Mouse (Mus musculus): ENCODE results near the gene Crygb. TPM values are rescaled to one million over a fixed set of nuclear protein-coding genes. Genes with fewer than 3 reads are reported as not detected.

Gene Crygb
- polyA plus RNA-seq, 1 experiment from 2014 or later = not detected

- WGBS = 65% methylated on average over 6 of the region's 6 CpGs
- no peak overlapping the region for H3K4me2 ChIP-seq (ENCODE audit: low read length)
- no peaks in the 10 kb centered on the region for H3K36me3 ChIP-seq (ENCODE audit: insufficient read depth, low read length)
- no peaks in the 10 kb centered on the region for H3K4me1 ChIP-seq (replicated peaks; ENCODE audit: insufficient read depth, low read length)
- no peak; the same call in 1 of the 2 replicates for TF ChIP-seq CTCF (IDR thresholded peaks at IDR 0.05; ENCODE audit: low read depth)
- H3K27ac ChIP-seq = no peak overlapping the region
- no peaks in the 10 kb centered on the region for H3K27me3 ChIP-seq (ENCODE audit: insufficient read depth, low read length)
- DNase-seq (ENCODE audit: low spot score) (no peak), ATAC-seq (replicated peaks; ENCODE audit: low FRiP score, low read depth) (no peak)
- H3K9ac ChIP-seq (ENCODE audit: low read depth, low read length) = no peak overlapping the region
- H3K4me3 ChIP-seq (replicated peaks; ENCODE audit: low read depth, low read length) = no peak overlapping the region
- H3K9me3 ChIP-seq (replicated peaks; ENCODE audit: low read length) = no peaks in the 10 kb centered on the region
These were observed 6.7 kb upstream of the Crygb start for GRCm38 (mm10) chr1:65088567-65089356.

DNA sequence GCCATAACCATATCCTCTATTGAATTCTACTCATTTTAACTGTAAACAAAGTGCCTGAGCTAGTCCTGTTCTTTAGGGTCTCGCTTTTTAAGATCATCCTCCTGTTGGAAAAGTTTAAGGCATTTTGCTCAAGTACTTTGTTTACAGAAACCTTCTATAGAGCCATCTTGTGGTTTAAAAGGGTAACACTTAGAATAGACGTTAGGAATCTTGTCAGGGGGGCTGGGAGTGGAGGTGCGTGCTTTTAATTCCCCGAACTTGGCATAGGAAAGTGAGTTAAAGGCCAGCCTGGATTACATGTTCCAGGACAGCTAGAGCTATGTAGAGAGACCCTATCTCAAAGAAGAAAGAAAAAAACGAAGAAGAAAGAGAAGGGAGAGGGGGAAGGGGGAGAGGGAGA lies 6.5 kb downstream of the Crygb start:
- Histone ChIP-seq H3K27me3 (ENCODE audit: insufficient read depth, low read length) (no peaks in the 10 kb centered on the region), H3K9me3 (replicated peaks; ENCODE audit: low read length) (no peaks in the 10 kb centered on the region), H3K27ac (no peak overlapping the region), H3K9ac (ENCODE audit: low read depth, low read length) (no peak overlapping the region), H3K4me2 (ENCODE audit: low read length) (no peak overlapping the region), H3K4me1 (replicated peaks; ENCODE audit: insufficient read depth, low read length) (no peaks in the 10 kb centered on the region), H3K36me3 (ENCODE audit: insufficient read depth, low read length) (no peaks in the 10 kb centered on the region), H3K4me3 (replicated peaks; ENCODE audit: low read depth, low read length) (no peak overlapping the region)
- WGBS = 15% methylated on average over 5 of the region's 5 CpGs
- TF ChIP-seq CTCF (IDR thresholded peaks at IDR 0.05; ENCODE audit: low read depth) = peak; percentile 64
- ATAC-seq (replicated peaks; ENCODE audit: low FRiP score, low read depth) = no peak
- peak; percentile 73 for DNase-seq (ENCODE audit: low spot score)

DNA sequence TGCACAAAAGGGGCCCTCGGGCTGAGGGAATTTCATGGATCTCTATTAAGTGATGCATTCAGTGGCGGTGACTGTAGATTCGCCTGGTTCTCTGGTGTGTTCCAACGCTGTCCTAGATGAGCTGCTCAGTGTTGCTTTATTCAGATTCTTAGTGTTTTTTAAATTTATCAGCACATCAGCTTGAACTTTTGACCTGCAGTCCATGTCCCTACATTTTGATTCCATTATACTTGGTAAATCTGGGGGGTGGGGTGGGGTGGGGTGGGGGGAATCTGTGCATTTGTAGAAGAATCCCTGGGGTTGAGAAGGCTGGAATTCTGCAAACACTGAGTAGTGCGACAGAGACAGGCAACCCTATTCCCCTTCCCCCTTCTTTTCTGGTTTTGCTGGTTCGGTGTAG lies 8.5 kb downstream of the Crygb start, which contains the start of gene Crygc:
Crygc (minus strand) TSS at position 101 of the 400 bp plus-strand sequence.
- Histone ChIP-seq H3K4me2 (ENCODE audit: low read length) (no peak within 1 kb of the TSS), H3K36me3 (ENCODE audit: insufficient read depth, low read length) (no peaks in the 10 kb centered on the region), H3K9ac (ENCODE audit: low read depth, low read length) (no peak within 1 kb of the TSS), H3K9me3 (replicated peaks; ENCODE audit: low read length) (no peaks in the 10 kb centered on the region), H3K4me3 (replicated peaks; ENCODE audit: low read depth, low read length) (no peak within 1 kb of the TSS), H3K27me3 (ENCODE audit: insufficient read depth, low read length) (no peaks in the 10 kb centered on the region), H3K4me1 (replicated peaks; ENCODE audit: insufficient read depth, low read length) (no peaks in the 10 kb centered on the region), H3K27ac (no peak within 1 kb of the TSS)
- no peak for DNase-seq (ENCODE audit: low spot score)
- TF ChIP-seq CTCF (IDR thresholded peaks at IDR 0.05; ENCODE audit: low read depth) = no peak
- no peak for ATAC-seq (replicated peaks; ENCODE audit: low FRiP score, low read depth)
- WGBS = 78% methylated on average over 6 of the region's 6 CpGs

GRCm38 (mm10) chr1:65067842-65068241 lies 14.2 kb downstream of the Crygb start:
- H3K9ac ChIP-seq (ENCODE audit: low read depth, low read length) = no peak overlapping the region
- no peak overlapping the region for H3K4me3 ChIP-seq (replicated peaks; ENCODE audit: low read depth, low read length)
- no peaks in the 10 kb centered on the region for H3K9me3 ChIP-seq (replicated peaks; ENCODE audit: low read length)
- no peak overlapping the region for H3K27ac ChIP-seq
- ATAC-seq (replicated peaks; ENCODE audit: low FRiP score, low read depth) (no peak), DNase-seq (ENCODE audit: low spot score) (no peak)
- H3K4me1 ChIP-seq (replicated peaks; ENCODE audit: insufficient read depth, low read length) = no peaks in the 10 kb centered on the region
- no peak overlapping the region for H3K4me2 ChIP-seq (ENCODE audit: low read length)
- H3K36me3 ChIP-seq (ENCODE audit: insufficient read depth, low read length) = no peaks in the 10 kb centered on the region
- TF ChIP-seq CTCF (IDR thresholded peaks at IDR 0.05; ENCODE audit: low read depth) = no peak
- no peaks in the 10 kb centered on the region for H3K27me3 ChIP-seq (ENCODE audit: insufficient read depth, low read length)

DNA sequence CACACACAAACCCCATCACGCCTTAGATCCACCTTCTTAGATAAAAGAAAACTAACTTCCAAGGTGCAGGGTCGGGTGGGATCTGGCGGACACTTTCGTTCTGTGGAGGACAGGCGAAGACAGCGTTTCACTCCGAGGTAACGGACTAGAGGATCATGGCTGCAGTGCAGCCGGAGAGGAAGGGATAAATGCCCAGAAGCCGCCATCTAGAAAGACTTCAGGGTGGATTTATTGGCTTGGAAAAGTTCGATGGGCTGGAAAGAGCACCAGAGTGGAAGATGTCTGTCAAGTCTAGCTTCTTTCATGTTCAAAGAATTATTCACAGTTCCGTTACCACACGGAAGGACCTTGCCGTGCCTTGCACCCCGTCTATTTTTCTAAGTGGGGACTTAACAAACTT lies 17.9 kb downstream of the Crygb start:
- Histone ChIP-seq H3K27ac (no peak overlapping the region), H3K9ac (ENCODE audit: low read depth, low read length) (no peak overlapping the region), H3K9me3 (replicated peaks; ENCODE audit: low read length) (no peaks in the 10 kb centered on the region), H3K4me1 (replicated peaks; ENCODE audit: insufficient read depth, low read length) (no peaks in the 10 kb centered on the region), H3K4me3 (replicated peaks; ENCODE audit: low read depth, low read length) (no peak overlapping the region), H3K36me3 (ENCODE audit: insufficient read depth, low read length) (no peaks in the 10 kb centered on the region), H3K4me2 (ENCODE audit: low read length) (no peak overlapping the region), H3K27me3 (ENCODE audit: insufficient read depth, low read length) (no peaks in the 10 kb centered on the region)
- DNase-seq (ENCODE audit: low spot score) (peak; percentile 1), ATAC-seq (replicated peaks; ENCODE audit: low FRiP score, low read depth) (no peak)
- no peak for TF ChIP-seq CTCF (IDR thresholded peaks at IDR 0.05; ENCODE audit: low read depth)
- 50% methylated on average over 15 of the region's 15 CpGs for WGBS

- WGBS = 86% methylated on average over 8 of the region's 8 CpGs
- Histone ChIP-seq H3K27ac (no peak within 1 kb of the TSS), H3K4me1 (replicated peaks; ENCODE audit: insufficient read depth, low read length) (no peaks in the 10 kb centered on the region), H3K4me2 (ENCODE audit: low read length) (no peak within 1 kb of the TSS), H3K36me3 (ENCODE audit: insufficient read depth, low read length) (no peaks in the 10 kb centered on the region), H3K27me3 (ENCODE audit: insufficient read depth, low read length) (no peaks in the 10 kb centered on the region), H3K9me3 (replicated peaks; ENCODE audit: low read length) (no peaks in the 10 kb centered on the region), H3K4me3 (replicated peaks; ENCODE audit: low read depth, low read length) (no peak within 1 kb of the TSS), H3K9ac (ENCODE audit: low read depth, low read length) (no peak within 1 kb of the TSS)
- TF ChIP-seq CTCF (IDR thresholded peaks at IDR 0.05; ENCODE audit: low read depth) = no peak
- ATAC-seq (replicated peaks; ENCODE audit: low FRiP score, low read depth) (no peak), DNase-seq (ENCODE audit: low spot score) (no peak)
These were observed 18.7 kb downstream of the Crygb start, which contains the start of gene Crygd for GRCm38 (mm10) chr1:65063352-65063751. Gene Crygd, minus strand, starts transcription at chr1:65063452.

Measured in kidney, postnatal 0 days (tissue).